In genomic region chrX:48462297-48462696, GRCm38 (mm10) we compare ENCODE assay signal across 7 mouse cellular contexts. TPM values are rescaled to one million over a fixed set of nuclear protein-coding genes. Genes with fewer than 3 reads are reported as not detected.
A peak's percentile ranks its signal among the peaks of the same experiment; 100 is the strongest.
DNase-seq lines count a peak whose midpoint lies in the region; ATAC-seq and TF ChIP-seq lines count a peak whose summit lies in the region.

No protein-coding gene starts in this region.

- H3K9ac ChIP-seq in forebrain, embryonic 15.5 days (replicated peaks) = no peak overlapping the region
- 0 out of 2 replicates have a peak overlapping the region, but pooled peaks have one; percentile 55 for H3K9ac ChIP-seq in liver, embryonic 13.5 days

- WGBS in spleen, adult 2 months = 52% methylated on average over 4 of the region's 4 CpGs
- 35% methylated on average over 4 of the region's 4 CpGs for WGBS in forebrain, embryonic 15.5 days
- 28% methylated on average over 4 of the region's 4 CpGs for WGBS in liver, embryonic 13.5 days (ENCODE audit: insufficient replicate concordance)

- peak overlapping the region; percentile 22 for H3K4me3 ChIP-seq in spleen, adult 2 months (ENCODE audit: extremely low read depth, insufficient read depth, insufficient read length)
- peak overlapping the region; percentile 36 for H3K4me3 ChIP-seq in forebrain, embryonic 15.5 days
- peak overlapping the region; percentile 46 for H3K4me3 ChIP-seq in liver, embryonic 13.5 days (replicated peaks)

- ATAC-seq in forebrain, embryonic 15.5 days (replicated peaks) = 0 out of 2 replicates have a peak, but pooled peaks have one; percentile 19
- ATAC-seq in liver, embryonic 13.5 days (ENCODE audit: low read depth) = no peak; the same call in 1 of the 2 replicates

- H3K27me3 ChIP-seq in spleen, adult 2 months (ENCODE audit: control insufficient read depth, insufficient read depth, low read length) = no peaks in the 10 kb centered on the region
- H3K27me3 ChIP-seq in forebrain, embryonic 15.5 days = no peaks in the 10 kb centered on the region
- 0 out of 2 replicates have a peak, but pooled peaks cover 3% of the 10 kb centered on the region for H3K27me3 ChIP-seq in liver, embryonic 13.5 days

- no peak for TF ChIP-seq POLR2A in spleen, adult 2 months (IDR thresholded peaks at IDR 0.05; ENCODE audit: low read depth, low read length)

- DNase-seq in spleen, adult 2 months (ENCODE audit: low read depth in 1 of 2, low spot score in 2 of 2) = no peak
- DNase-seq in spleen, postnatal 4 days (ENCODE audit: low spot score in 2 of 2) = no peak
- no peak for DNase-seq in liver, embryonic 13.5 days
- no peak for DNase-seq in ovary, postnatal 10 days (ENCODE audit: low spot score)
- DNase-seq in adrenal gland, postnatal 10 days = no peak
- no peak for DNase-seq in thymus, postnatal 4 days

- no peak for TF ChIP-seq CTCF in spleen, adult 2 months (IDR thresholded peaks at IDR 0.05; ENCODE audit: extremely low read depth, insufficient read depth, insufficient read length, insufficient replicate concordance)

- H3K9me3 ChIP-seq in forebrain, embryonic 15.5 days = no peaks in the 10 kb centered on the region
- H3K9me3 ChIP-seq in liver, embryonic 13.5 days (replicated peaks) = no peaks in the 10 kb centered on the region

- H3K36me3 ChIP-seq in spleen, adult 2 months (ENCODE audit: control insufficient read depth, insufficient read depth, low read length) = no peaks in the 10 kb centered on the region
- H3K36me3 ChIP-seq in forebrain, embryonic 15.5 days = no peaks in the 10 kb centered on the region
- no peaks in the 10 kb centered on the region for H3K36me3 ChIP-seq in liver, embryonic 13.5 days

- no peak overlapping the region for H3K27ac ChIP-seq in spleen, adult 2 months (ENCODE audit: insufficient read depth, low read length)
- H3K27ac ChIP-seq in forebrain, embryonic 15.5 days (replicated peaks) = no peak overlapping the region
- no peak overlapping the region for H3K27ac ChIP-seq in liver, embryonic 13.5 days

- H3K4me1 ChIP-seq in spleen, adult 2 months (ENCODE audit: control insufficient read depth, insufficient read depth, insufficient read length) = no peaks in the 10 kb centered on the region
- H3K4me1 ChIP-seq in forebrain, embryonic 15.5 days = 0 out of 2 replicates have a peak, but pooled peaks cover 4% of the 10 kb centered on the region
- 0 out of 2 replicates have a peak, but pooled peaks cover 7% of the 10 kb centered on the region for H3K4me1 ChIP-seq in liver, embryonic 13.5 days (replicated peaks)

- peak overlapping the region; percentile 54 for H3K4me2 ChIP-seq in forebrain, embryonic 15.5 days (replicated peaks)
- peak overlapping the region; percentile 67 for H3K4me2 ChIP-seq in liver, embryonic 13.5 days

RNA-seq across cellular contexts. Expression of gene Elf4, which starts 0.6 kb away (rescaled TPM):
- polyA plus RNA-seq in spleen, adult 2 months (2012; rRNA removed) = 42.0 and 46.3 TPM in 2 replicates
- polyA plus RNA-seq in forebrain, embryonic 15.5 days (2015; fragmentation: Nextera tagmentation; extraction: Ambion mirVana) = 0.38 and 0.41 TPM in 2 replicates
- 1.8 and 2.2 TPM in 2 replicates for polyA plus RNA-seq in liver, embryonic 13.5 days (2015; fragmentation: Nextera tagmentation; extraction: Ambion mirVana)
- 10 to 100 TPM; 12.8 to 18.5 TPM for total RNA-seq in adrenal gland, postnatal 10 days (2021)

RNA-seq across cellular contexts. Expression of gene Aifm1, which starts 51.1 kb away (rescaled TPM):
- 3.5 and 4.7 TPM in 2 replicates for polyA plus RNA-seq in spleen, adult 2 months (2012; rRNA removed)
- polyA plus RNA-seq in forebrain, embryonic 15.5 days (2015; fragmentation: Nextera tagmentation; extraction: Ambion mirVana) = 52.3 TPM in 2 replicates
- polyA plus RNA-seq in liver, embryonic 13.5 days (2015; fragmentation: Nextera tagmentation; extraction: Ambion mirVana) = 65.7 and 76.3 TPM in 2 replicates
- 100 to 1,000 TPM; 170 to 174 TPM for total RNA-seq in adrenal gland, postnatal 10 days (2021)

RNA-seq across cellular contexts. Expression of gene Rab33a, which starts 56.8 kb away (rescaled TPM):
- 0.07 and 0.32 TPM in 2 replicates for polyA plus RNA-seq in spleen, adult 2 months (2012; rRNA removed)
- 94.3 and 96.5 TPM in 2 replicates for polyA plus RNA-seq in forebrain, embryonic 15.5 days (2015; fragmentation: Nextera tagmentation; extraction: Ambion mirVana)
- polyA plus RNA-seq in liver, embryonic 13.5 days (2015; fragmentation: Nextera tagmentation; extraction: Ambion mirVana) = 0.53 and 0.56 TPM in 2 replicates
- 10 to 100 TPM; 18.1 to 18.9 TPM for total RNA-seq in adrenal gland, postnatal 10 days (2021)

Comparison
In these comparisons a context has a peak if more than half of its experiments do, and no peak if none do; other contexts are left out.
1. RNA of gene Elf4, which starts 0.6 kb away (polyA plus RNA-seq): 42.0 to 46.3 TPM in spleen, adult 2 months; 1.8 to 2.2 TPM in liver, embryonic 13.5 days and 0.38 to 0.41 TPM in forebrain, embryonic 15.5 days; every median in the first group is over 10 times any median in the second.
2. RNA of gene Rab33a, which starts 56.8 kb away (polyA plus RNA-seq): 94.3 to 96.5 TPM in forebrain, embryonic 15.5 days; 0.53 to 0.56 TPM in liver, embryonic 13.5 days and 0.07 to 0.32 TPM in spleen, adult 2 months; every median in the first group is over 10 times any median in the second.
3. Peak in every context shown above with its lines, with median percentiles within 50 percentile points of each other: H3K4me3 ChIP-seq.